Mouse (Mus musculus) spleen, embryonic (tissue): ENCODE results near the gene Trim47.
"Not testable (repeated sequence)": the region's sequence is repeated elsewhere in the genome, so short reads cannot be mapped to it uniquely, and the experiment has no call there.

Experiments used
- CTCF ChIA-PET: fragments of 350-600 bp; sonication (Branson Sonifier 250); formaldehyde crosslinking; loops from one replicate; lab custom pipeline; 2022; lab: Charles Lee

Trim47 gene

DNA sequence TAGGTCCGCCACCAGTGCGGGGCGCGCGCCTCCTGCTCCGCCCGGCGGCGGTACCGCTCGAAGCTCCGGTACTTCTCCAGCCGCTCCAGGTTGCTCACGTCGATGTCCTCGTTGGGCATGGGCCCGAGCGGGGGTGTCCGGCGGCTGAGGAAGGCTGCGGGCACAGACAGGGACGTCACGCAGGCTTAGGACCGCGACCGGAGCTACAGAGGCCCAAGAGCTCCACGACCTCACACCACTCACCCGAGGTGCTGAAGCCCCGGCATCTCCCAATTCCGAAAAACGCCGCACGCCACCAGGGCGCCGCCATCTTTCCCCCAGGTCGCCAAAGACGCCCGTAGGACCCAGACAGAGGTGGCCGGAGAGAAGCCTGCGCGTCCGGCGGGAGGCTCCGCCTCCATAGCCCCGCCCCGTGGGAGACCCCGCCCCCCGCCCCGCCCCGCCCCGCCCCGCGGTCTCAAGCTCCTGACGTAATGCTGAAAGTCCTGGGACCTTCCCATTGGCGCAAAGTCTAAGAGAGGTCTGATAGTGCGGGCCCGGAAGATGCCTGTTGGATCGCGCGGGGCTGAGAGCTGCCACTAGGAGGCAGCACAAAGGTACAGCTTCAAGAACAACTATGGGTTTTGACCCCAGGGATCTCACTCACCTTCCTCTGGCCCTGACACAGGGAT, 11.6 kb upstream of the Trim47 start, which contains the start of gene Mrpl38:
Gene Mrpl38 (minus strand): TSS at position 401 of the 671 bp plus-strand sequence.
- CTCF ChIA-PET = no interaction called here

GRCm38 (mm10) chr11:116138096-116138467, 11.1 kb upstream of the Trim47 start:
- CTCF ChIA-PET = no interaction called here

DNA sequence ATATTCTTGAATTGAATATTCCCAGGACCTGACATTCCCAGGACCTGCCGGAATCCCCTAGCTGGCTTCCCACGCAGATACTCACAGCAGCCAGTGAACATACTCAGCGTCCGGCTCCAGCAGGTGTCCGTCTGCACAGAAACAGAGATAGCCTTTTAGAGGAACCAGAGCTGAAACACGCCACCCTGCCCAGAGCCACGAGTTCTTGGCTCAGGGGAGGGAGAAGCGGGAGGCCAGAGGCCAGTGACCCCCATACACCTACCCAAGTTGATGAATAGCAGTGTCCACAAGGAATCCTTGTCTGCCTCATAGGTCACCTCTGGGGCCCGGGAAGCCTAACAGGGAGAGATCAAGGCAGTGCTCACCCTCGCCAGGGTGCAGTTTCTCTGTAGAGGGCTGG, 7.2 kb upstream of the Trim47 start:
- CTCF ChIA-PET = interaction anchor here (0.5 to 0.7 kb wide), 2 partner anchors 60 to 109 kb away, joined by 3 to 5 read pairs; no protein-coding TSS in a partner anchor

GRCm38 (mm10) chr11:116133497-116133896, 6.5 kb upstream of the Trim47 start:
- CTCF ChIA-PET = no interaction called here

DNA sequence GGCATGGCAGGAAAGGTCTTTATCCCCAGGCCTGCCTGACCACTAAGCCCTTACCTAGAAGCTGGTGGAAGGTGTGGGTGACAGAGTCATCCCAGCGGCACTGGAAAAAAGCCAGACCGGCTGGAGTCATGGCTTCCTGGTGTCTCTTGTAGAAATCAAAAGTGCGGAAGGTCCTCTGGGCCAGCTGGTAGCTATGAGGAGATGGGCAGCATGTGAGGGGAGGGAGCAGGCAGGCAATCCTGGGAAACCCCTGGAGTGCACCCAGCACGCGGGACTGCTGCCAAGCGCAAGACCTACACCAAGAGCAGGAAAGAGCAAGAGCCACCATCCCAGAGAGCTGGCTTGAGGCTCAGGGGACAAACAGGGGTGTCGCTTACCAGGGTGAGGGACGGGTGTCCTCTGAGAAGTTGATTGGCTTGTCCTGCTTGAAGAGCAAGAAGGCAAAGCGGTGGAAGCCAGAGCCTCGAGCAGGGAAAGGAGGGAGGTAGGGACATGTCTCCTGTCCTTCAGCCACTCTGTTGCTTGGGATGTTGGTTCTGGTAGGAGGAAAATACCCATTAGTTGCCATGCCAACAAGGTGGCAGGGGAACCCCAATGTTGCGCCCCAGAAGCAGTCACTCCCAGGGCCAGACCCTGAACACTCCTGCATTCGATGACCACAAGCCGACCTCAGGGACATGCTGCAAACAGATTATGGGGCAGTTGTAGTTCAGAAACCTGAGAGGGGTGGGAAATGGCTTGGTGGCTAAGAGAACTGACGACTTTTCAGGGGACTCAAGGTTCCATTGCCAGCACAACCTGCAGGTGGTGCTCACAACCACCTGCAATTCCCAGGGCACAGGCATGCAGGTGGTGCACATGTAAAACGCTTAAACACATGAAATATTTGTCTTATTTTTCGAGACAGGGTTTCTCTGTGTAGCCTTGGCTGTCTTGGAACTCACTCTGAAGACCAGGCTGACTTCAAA, 5.6 kb upstream of the Trim47 start:
- CTCF ChIA-PET = interaction anchor here (0.6 kb wide), 1 partner anchor 1084 kb away, joined by 3 read pairs; no protein-coding TSS in a partner anchor

GRCm38 (mm10) chr11:116131349-116132170, 4.5 kb upstream of the Trim47 start:
- CTCF ChIA-PET = no interaction called here

GRCm38 (mm10) chr11:116130488-116131205, 3.6 kb upstream of the Trim47 start, which contains the start of gene Trim65:
Gene Trim65 (minus strand): TSS chr11:116131128.
- CTCF ChIA-PET = no interaction called here

DNA sequence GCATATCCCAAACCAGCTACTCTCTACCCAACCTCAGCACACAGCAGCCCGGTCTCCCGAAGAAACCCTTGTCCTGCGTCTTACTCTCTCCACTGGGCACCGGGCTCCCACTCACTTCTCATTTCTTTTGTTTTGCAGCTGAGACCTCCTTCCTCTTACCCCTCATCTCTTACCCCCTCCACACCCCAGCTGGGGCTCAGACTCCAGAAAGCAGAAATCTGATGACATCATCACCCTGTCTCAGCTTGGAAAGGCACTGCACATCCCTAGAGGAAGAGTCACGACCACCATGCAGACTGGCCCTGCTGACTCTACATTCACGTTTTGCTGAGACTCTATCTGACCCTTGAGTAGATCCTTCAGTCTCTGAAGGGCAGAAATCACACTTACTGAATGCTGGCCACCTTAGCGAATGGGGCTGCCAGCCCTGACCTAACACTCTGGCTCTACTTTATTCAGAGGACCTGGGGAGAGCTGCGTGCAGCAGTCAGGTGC, 3.0 kb upstream of the Trim47 start:
- CTCF ChIA-PET = no interaction called here

DNA sequence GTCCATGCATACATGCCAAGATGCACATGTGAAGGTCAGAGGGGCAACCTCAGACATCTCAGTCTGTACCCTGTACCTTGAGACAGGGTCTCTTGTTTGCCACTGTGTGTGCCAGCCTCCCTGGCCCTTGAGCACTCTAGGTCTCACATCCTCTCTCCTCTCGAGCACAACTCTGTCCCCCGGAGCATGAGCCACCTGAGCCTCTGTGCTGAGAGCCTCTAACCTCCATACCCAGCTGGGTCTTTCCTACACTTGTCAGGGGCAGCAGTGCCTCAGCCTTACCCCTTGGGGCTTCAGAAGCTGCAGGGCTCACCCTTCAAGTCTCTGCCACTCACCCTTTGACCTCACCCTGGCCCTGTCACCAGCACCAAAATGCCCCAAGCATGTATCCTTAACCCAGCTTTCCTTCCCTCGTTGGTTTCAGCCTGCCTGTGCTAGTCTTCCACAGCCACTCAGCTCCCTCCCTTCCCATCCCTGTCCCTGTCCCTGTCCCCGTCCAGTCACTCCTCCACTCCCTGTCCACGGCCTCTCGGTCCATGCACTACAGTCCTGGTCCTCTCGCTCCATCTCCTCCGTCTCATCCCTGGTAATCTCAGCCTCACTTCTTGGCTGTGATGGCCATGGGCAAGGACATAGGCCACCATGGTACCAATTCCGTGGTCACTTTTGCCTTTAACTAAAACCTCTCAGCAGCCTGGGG, 2.2 kb upstream of the Trim47 start:
- CTCF ChIA-PET = no interaction called here

GRCm38 (mm10) chr11:116127986-116128385, 976 bp upstream of the Trim47 start:
- CTCF ChIA-PET = no interaction called here

- CTCF ChIA-PET = no interaction called here
Observed at GRCm38 (mm10) chr11:116126261-116126660, 749 bp downstream of the Trim47 start.

DNA sequence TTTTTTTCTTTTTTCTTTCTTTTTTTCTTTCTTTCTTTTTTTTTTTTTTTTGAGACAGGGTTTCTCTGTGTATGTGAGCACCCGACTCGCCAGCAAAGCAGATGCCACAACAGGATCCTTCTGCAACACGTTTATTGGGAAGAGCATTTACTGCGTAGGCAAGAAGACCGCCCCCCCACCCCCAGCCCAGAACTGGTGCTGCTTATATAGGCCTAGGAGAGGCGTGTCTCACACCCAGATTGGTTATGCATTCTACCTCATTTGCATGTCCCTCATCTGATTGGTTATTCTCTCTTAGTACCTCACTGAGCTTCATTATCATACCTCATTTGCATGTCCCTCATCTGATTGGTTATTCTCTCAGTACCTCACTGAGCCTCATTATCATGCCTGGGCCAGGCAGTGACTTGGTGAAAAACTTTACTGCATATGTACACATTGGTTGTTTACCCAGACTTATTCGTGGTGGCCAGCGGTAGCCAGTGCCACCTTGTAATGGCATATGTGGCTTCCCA, 5.2 kb downstream of the Trim47 start:
- CTCF ChIA-PET = not testable (repeated sequence)

GRCm38 (mm10) chr11:116117819-116118218, 9.2 kb downstream of the Trim47 start:
- CTCF ChIA-PET = interaction anchor here (0.6 kb wide), 1 partner anchor 177 kb away, joined by 7 read pairs; no protein-coding TSS in a partner anchor

DNA sequence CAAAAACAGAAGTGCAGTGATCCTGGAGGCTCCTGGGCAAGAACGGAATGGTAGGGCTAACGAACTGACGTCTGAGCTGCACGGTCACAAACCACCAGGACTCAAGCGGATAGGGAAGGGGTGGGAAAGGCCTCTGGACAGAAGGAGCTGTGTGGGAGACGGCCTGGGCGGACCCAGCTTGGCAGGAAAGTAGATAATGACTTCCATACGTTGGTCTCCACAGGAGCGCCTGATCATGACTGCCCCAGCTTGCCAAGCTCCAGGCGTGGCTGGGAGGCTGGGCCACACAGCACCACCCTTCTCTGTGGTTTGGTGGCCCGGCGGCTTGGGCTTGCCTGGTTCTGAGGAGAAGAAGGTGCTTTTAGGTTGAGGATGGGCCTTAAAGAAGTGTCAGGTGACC, 9.8 kb downstream of the Trim47 start:
- CTCF ChIA-PET = no interaction called here

- CTCF ChIA-PET = interaction anchor here (1.1 kb wide), 1 partner anchor 11 kb away, joined by 3 read pairs; no protein-coding TSS in a partner anchor
Observed at GRCm38 (mm10) chr11:116111611-116112203, 15.3 kb downstream of the Trim47 start.

DNA sequence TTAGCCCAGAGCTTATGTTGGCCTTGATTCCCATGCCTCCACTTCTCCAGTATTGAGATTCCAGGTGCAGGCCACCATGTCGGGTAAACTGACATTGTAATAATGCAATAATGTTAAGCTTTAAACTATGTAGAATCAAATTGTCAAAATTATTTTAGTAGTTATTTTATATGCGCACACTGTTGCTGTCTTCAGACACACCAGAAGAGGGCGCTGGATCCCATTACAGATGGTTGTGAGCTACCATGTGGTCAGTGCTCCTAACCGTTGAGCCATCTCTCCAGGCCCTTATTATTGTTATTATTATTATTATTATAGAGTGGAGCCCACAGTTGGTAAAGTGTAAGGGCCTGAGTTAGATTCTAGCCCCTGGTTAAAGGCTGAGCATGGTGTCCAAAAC, 15.9 kb downstream of the Trim47 start:
- CTCF ChIA-PET = no interaction called here

GRCm38 (mm10) chr11:116110540-116110939, 16.5 kb downstream of the Trim47 start:
- CTCF ChIA-PET = no interaction called here

DNA sequence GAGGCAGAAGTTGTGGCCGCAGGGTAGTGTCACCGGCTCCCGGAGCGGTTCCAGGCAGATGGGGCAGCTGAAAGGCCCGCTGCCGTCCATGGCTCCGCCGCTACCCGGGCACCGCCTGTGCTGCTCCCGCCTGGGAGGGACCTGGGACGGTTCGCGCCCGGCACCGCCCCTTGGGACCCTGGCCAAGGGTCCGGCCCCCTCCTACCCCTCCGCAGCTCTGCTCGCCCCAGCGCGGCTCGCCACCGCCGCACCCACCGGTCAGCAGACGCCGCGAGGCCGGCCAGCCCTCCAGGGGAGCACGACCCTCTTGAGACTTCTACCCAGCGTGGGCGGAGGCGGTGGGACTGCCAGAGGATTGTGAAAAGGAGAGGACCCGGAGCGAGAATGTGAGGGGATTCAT, 16.9 kb downstream of the Trim47 start:
- CTCF ChIA-PET = no interaction called here

- CTCF ChIA-PET = interaction anchor here (0.8 kb wide), 1 partner anchor 13 kb away, joined by 5 read pairs; no protein-coding TSS in a partner anchor
Observed at GRCm38 (mm10) chr11:116109441-116110081, 17.4 kb downstream of the Trim47 start.
